Mouse (Mus musculus): ENCODE data around the gene Meox1.

DNA sequence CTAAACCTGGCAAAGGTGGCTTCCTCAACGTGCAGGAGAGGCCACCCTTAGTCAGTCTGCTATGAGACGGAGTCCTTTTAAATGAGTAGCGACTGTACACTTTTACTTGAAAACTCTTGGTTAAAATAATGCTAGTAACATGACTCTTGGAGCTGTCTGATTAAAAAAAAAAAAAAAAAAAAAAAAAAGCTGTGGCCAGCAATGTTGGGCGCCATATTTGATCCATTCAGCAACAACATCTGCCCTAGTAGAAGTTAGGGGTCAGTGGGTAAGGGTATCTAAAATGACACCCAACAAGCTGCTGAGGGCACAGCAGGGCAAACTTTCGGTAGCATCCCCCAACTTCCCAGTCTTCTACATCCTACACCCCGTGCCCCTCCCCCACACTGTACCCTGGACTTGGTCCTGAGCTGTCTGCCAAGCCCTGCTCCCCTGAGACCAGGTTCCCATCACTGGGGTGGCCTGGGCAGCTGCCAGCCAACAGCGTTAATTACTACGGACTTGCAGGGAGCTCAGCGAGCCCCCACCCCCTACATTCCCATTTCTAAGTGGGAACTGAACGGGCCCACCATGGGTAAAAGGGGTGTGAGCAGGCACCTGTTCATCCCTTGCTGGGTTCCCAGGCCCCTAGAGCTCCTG lies 32.9 kb upstream of the Meox1 start:
- no peak for TF ChIP-seq CTCF (IDR thresholded peaks at IDR 0.05 in 2 of 3, conservative IDR thresholded peaks at IDR 0.05 in 1 of 3; ENCODE audit: control insufficient read depth in 1 of 3, insufficient read depth in 1 of 3, low read depth in 2 of 3, low read length in 3 of 3, poor library complexity in 1 of 3, severe bottlenecking in 1 of 3)
- TF ChIP-seq BHLHE40 (IDR thresholded peaks at IDR 0.05; ENCODE audit: borderline replicate concordance, low read depth, low read length), result no peak
- TF ChIP-seq HCFC1 (IDR thresholded peaks at IDR 0.05; ENCODE audit: low read depth, low read length), result no peak
- TF ChIP-seq POLR2AphosphoS2 (IDR thresholded peaks at IDR 0.05; ENCODE audit: low read length), result no peak
- no peak for TF ChIP-seq GATA1 (IDR thresholded peaks at IDR 0.05; ENCODE audit: low read depth, low read length)
- TF ChIP-seq MAX (IDR thresholded peaks at IDR 0.05; ENCODE audit: low read length), result no peak
